In the genomic region with DNA sequence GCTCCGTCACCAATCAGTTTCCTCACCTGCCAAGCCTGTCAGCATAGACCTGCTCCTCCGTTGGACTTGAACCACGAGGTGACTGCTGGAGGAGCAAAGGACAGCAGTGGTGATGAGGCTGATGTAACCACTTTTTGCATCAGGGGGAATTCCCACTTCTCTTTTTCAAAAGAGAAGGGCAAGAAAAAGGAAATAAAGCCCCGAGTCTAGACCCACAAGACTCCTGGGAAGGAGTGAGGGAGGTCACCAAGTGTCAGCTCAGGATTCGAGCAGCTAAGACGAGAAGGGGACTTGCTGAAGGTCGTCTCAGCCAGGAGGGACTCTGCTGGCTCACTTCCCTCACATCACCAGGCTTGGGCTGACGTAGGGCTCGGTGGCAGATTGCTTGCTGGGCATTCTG, we compare ENCODE assay signal across 15 mouse cellular contexts. TPM values are rescaled to one million over a fixed set of nuclear protein-coding genes. Genes with fewer than 3 reads are reported as not detected.
A peak's percentile ranks its signal among the peaks of the same experiment; 100 is the strongest.
DNase-seq lines count a peak whose midpoint lies in the region; ATAC-seq and TF ChIP-seq lines count a peak whose summit lies in the region.
"Had no signal": no experiment of that assay in that cellular context is flagged by ENCODE, and none has a peak within 500 bp of the region (broad histone marks: within the 10 kb centered on the region; RNA-seq: fewer than 3 reads in every experiment).

No protein-coding gene starts in this region.

- no peak for TF ChIP-seq POLR2A in bone marrow, adult 2 months (IDR thresholded peaks at IDR 0.05; ENCODE audit: borderline replicate concordance, control insufficient read depth, low read depth, low read length)
- no peak for TF ChIP-seq POLR2A in small intestine, adult 2 months (IDR thresholded peaks at IDR 0.05; ENCODE audit: low read depth, low read length)

- no peak overlapping the region for H3K27ac ChIP-seq in liver, embryonic 14.5 days
- H3K27ac ChIP-seq in liver, embryonic 12.5 days: no peak overlapping the region
- peak overlapping the region; percentile 38 for H3K27ac ChIP-seq in bone marrow, adult 2 months (ENCODE audit: control insufficient read depth, insufficient read depth, low read depth, low read length, poor library complexity)
- peak overlapping the region; percentile 93 for H3K27ac ChIP-seq in small intestine, adult 2 months (ENCODE audit: insufficient read depth, low read depth, low read length)
- H3K27ac ChIP-seq: hindbrain, embryonic 12.5 days; midbrain, embryonic 12.5 days; neural tube, embryonic 15.5 days had no signal

- DNase-seq in liver, embryonic 14.5 days (ENCODE audit: low read depth in 3 of 3, low spot score in 3 of 3): peak in 1 of 3 experiments; percentile 25
- no peak for DNase-seq in thymus, postnatal 36 days
- no peak for DNase-seq in cerebellum, adult 8-10 months
- DNase-seq: adrenal gland, postnatal 10 days; cerebellum, adult 11 months; heart, adult 2 months; kidney, adult 8-10 months; right cerebral cortex, adult 18-20 months had no signal

- H3K4me2 ChIP-seq in liver, embryonic 14.5 days (ENCODE audit: low read depth): no peak overlapping the region
- no peak overlapping the region for H3K4me2 ChIP-seq in liver, embryonic 12.5 days
- H3K4me2 ChIP-seq: hindbrain, embryonic 12.5 days; midbrain, embryonic 12.5 days; neural tube, embryonic 15.5 days had no signal

- 0 out of 2 replicates have a peak, but pooled peaks have one; percentile 26 for ATAC-seq in liver, embryonic 14.5 days (ENCODE audit: insufficient read depth)
- no peak for ATAC-seq in liver, embryonic 12.5 days
- ATAC-seq in hematopoietic stem cell, adult 5-6 weeks (replicated peaks in 1 of 2; ENCODE audit: insufficient read depth in 1 of 2, low FRiP score in 2 of 2, low TSS enrichment in 1 of 2, low read depth in 1 of 2, poor library complexity in 2 of 2, severe bottlenecking in 2 of 2): peak; percentile 60 to 70

- no peak for TF ChIP-seq EP300 in liver, embryonic 14.5 days (IDR thresholded peaks at IDR 0.05; ENCODE audit: low read depth)

- H3K9me3 ChIP-seq in liver, embryonic 14.5 days (ENCODE audit: control insufficient read depth, low read length): no peaks in the 10 kb centered on the region
- no peaks in the 10 kb centered on the region for H3K9me3 ChIP-seq in liver, embryonic 12.5 days (replicated peaks)
- H3K9me3 ChIP-seq: hindbrain, embryonic 12.5 days; midbrain, embryonic 12.5 days; neural tube, embryonic 15.5 days had no signal

- H3K36me3 ChIP-seq in liver, embryonic 14.5 days (replicated peaks; ENCODE audit: control insufficient read depth, insufficient read depth, low read depth): no peaks in the 10 kb centered on the region
- no peaks in the 10 kb centered on the region for H3K36me3 ChIP-seq in liver, embryonic 12.5 days
- no peaks in the 10 kb centered on the region for H3K36me3 ChIP-seq in small intestine, adult 2 months (ENCODE audit: control insufficient read depth, insufficient read depth, low read length)
- H3K36me3 ChIP-seq: hindbrain, embryonic 12.5 days; midbrain, embryonic 12.5 days; neural tube, embryonic 15.5 days had no signal

- TF ChIP-seq CTCF in liver, embryonic 14.5 days (IDR thresholded peaks at IDR 0.05; ENCODE audit: low read depth): no peak
- no peak for TF ChIP-seq CTCF in bone marrow, adult 2 months (IDR thresholded peaks at IDR 0.05; ENCODE audit: control insufficient read depth, insufficient read depth, low read length)
- no peak for TF ChIP-seq CTCF in small intestine, adult 2 months (IDR thresholded peaks at IDR 0.05; ENCODE audit: extremely low read depth, insufficient read length, insufficient replicate concordance, low read depth, low read length)

- H3K4me1 ChIP-seq in liver, embryonic 14.5 days (replicated peaks; ENCODE audit: control insufficient read depth in 2 of 2, insufficient read depth in 2 of 2, low read length in 1 of 2): peaks cover 0 to 16% of the 10 kb centered on the region in 2 experiments; a peak in 2 of 4 replicates
- H3K4me1 ChIP-seq in liver, embryonic 12.5 days: peaks cover 33% of the 10 kb centered on the region; the same call in 1 of the 2 replicates
- H3K4me1 ChIP-seq in bone marrow, adult 2 months (ENCODE audit: control insufficient read depth, insufficient read depth, low read length): peaks cover 7% of the 10 kb centered on the region
- peaks cover 32% of the 10 kb centered on the region for H3K4me1 ChIP-seq in small intestine, adult 2 months (ENCODE audit: control insufficient read depth, insufficient read depth, insufficient read length, low read length)
- H3K4me1 ChIP-seq: hindbrain, embryonic 12.5 days; neural tube, embryonic 15.5 days had no signal

- H3K4me3 ChIP-seq in liver, embryonic 14.5 days (ENCODE audit: insufficient read depth in 1 of 2, low read depth in 2 of 2, low read length in 2 of 2): no peak overlapping the region
- H3K4me3 ChIP-seq in liver, embryonic 12.5 days: no peak overlapping the region
- H3K4me3 ChIP-seq in bone marrow, adult 2 months (replicated peaks; ENCODE audit: control insufficient read depth, low read depth, low read length): no peak overlapping the region
- no peak overlapping the region for H3K4me3 ChIP-seq in small intestine, adult 2 months (ENCODE audit: low read depth, low read length)
- H3K4me3 ChIP-seq: heart, adult 2 months; hindbrain, embryonic 12.5 days; midbrain, embryonic 12.5 days; neural tube, embryonic 15.5 days had no signal

- WGBS in liver, embryonic 14.5 days (ENCODE audit: insufficient replicate concordance): 22% methylated on average over 9 of the region's 9 CpGs
- WGBS in liver, embryonic 12.5 days (ENCODE audit: insufficient replicate concordance): 29% methylated on average over 9 of the region's 9 CpGs
- WGBS in bone marrow, adult 2 months: 4% methylated on average over 9 of the region's 9 CpGs
- 49% methylated on average over 9 of the region's 9 CpGs for WGBS in small intestine, adult 2 months

- no peaks in the 10 kb centered on the region for H3K27me3 ChIP-seq in liver, embryonic 14.5 days (ENCODE audit: control insufficient read depth, insufficient read depth, low read length)
- H3K27me3 ChIP-seq in liver, embryonic 12.5 days (replicated peaks): peaks cover 16% of the 10 kb centered on the region; the same call in 1 of the 2 replicates
- H3K27me3 ChIP-seq in small intestine, adult 2 months (ENCODE audit: control insufficient read depth, insufficient read depth, low read length): no peaks in the 10 kb centered on the region
- H3K27me3 ChIP-seq: hindbrain, embryonic 12.5 days; midbrain, embryonic 12.5 days had no signal

- H3K9ac ChIP-seq in liver, embryonic 14.5 days (replicated peaks): no peak overlapping the region
- H3K9ac ChIP-seq in liver, embryonic 12.5 days: no peak overlapping the region
- H3K9ac ChIP-seq: hindbrain, embryonic 12.5 days; midbrain, embryonic 12.5 days; neural tube, embryonic 15.5 days had no signal

RNA-seq across cellular contexts. Expression of a gene that starts 26.2 kb away (rescaled TPM):
- 2.3 TPM in 2 replicates for polyA plus RNA-seq in liver, embryonic 14.5 days (2012; rRNA removed)
- polyA plus RNA-seq in liver, embryonic 14.5 days (2014; fragmentation: Nextera tagmentation; extraction: Ambion mirVana): 2.3 and 2.7 TPM in 2 replicates
- polyA plus RNA-seq in liver, embryonic 12.5 days (2016; fragmentation: Nextera tagmentation; extraction: Ambion mirVana): 8.1 and 9.9 TPM in 2 replicates
- polyA plus RNA-seq in bone marrow, adult 2 months (2011; ENCODE audit: insufficient read depth, insufficient read length, low replicate concordance, missing spikeins): 3.7 and 5.7 TPM in 2 replicates
- total RNA-seq in hematopoietic stem cell, adult 5-6 weeks (2017): 9.9 and 21.1 TPM in 2 replicates
- 24.8 and 84.7 TPM in 2 replicates for polyA plus RNA-seq in small intestine, adult 2 months (2012; rRNA removed)

RNA-seq across cellular contexts. Expression of a gene that starts 46.4 kb away (rescaled TPM):
- polyA plus RNA-seq in liver, embryonic 14.5 days (2012; rRNA removed): 13.9 and 18.1 TPM in 2 replicates
- 8.7 and 9.1 TPM in 2 replicates for polyA plus RNA-seq in liver, embryonic 14.5 days (2014; fragmentation: Nextera tagmentation; extraction: Ambion mirVana)
- 17.4 and 18.8 TPM in 2 replicates for polyA plus RNA-seq in liver, embryonic 12.5 days (2016; fragmentation: Nextera tagmentation; extraction: Ambion mirVana)
- polyA plus RNA-seq in bone marrow, adult 2 months (2011; ENCODE audit: insufficient read depth, insufficient read length, low replicate concordance, missing spikeins): 20.2 and 49.4 TPM in 2 replicates
- total RNA-seq in hematopoietic stem cell, adult 5-6 weeks (2017): 38.8 and 56.3 TPM in 2 replicates
- 19.8 and 34.8 TPM in 2 replicates for polyA plus RNA-seq in small intestine, adult 2 months (2012; rRNA removed)

Comparison
In these comparisons a context has a peak if more than half of its experiments do, and no peak if none do; other contexts are left out.
1. H3K27ac ChIP-seq: peak in bone marrow, adult 2 months (single experiment) and small intestine, adult 2 months (single experiment); none in liver, embryonic 14.5 days (single experiment) and liver, embryonic 12.5 days (single experiment).